Mouse (Mus musculus): Measurements from ENCODE around the gene Gm11939.
"Not testable (repeated sequence)": the region's sequence is repeated elsewhere in the genome, so short reads cannot be mapped to it uniquely, and the experiment has no call there.

Gene Gm11939

DNA sequence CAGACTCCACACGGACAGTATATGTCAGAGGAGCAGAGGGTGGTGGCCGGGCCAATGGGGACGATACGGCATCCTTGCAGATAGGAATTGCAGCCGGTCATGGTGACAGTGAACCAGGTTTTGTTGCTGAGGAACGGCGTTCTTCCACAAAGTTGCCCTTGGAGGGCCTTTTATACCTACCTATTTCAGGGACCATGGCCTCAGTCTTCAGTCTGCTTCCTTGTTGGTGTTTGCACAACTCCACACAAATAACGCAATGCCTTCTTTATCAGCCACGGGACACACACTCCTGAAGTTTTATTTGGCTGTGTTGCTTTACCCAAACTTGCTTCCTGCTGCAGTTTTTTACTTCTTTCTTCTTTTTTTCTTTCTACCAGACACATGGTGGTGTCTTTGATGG is at the start of gene Gm11939:
Gene Gm11939 (minus strand): TSS at position 101 of the 400 bp plus-strand sequence.
- DNase-seq (ENCODE audit: extremely low read depth, insufficient read length, low spot score): no peak

DNA sequence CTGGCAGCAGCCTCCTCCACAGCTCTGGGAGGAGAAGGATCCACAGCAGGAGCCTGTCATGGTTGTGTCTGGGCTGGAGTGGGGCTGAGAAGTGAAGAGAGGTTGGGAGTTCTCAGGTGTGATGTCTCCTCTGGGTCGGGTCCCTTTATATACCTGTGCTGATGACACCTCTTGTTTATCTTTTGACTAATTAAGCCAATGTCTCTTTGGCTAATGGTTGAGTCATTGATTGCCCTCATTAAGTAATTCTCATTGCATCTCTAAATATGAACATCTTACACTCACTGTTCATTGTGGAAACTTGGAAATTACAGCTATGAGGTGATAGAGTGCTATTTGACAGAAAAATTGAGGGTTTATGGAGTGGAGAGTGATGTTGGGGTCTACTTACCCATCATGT is 43.9 kb upstream of the Gm11939 start, which contains the start of gene Gm11938:
Gene Gm11938 (minus strand): TSS at position 101 of the 400 bp plus-strand sequence.
- not testable (repeated sequence) for DNase-seq (ENCODE audit: extremely low read depth, insufficient read length, low spot score)

- DNase-seq (ENCODE audit: extremely low read depth, insufficient read length, low spot score): peak; percentile 11
These were observed 38.5 kb upstream of the Gm11939 start, which contains the start of gene Krtap9-3 for GRCm38 (mm10) chr11:99597742-99598141. Krtap9-3 (minus strand) TSS chr11:99598105.

DNA sequence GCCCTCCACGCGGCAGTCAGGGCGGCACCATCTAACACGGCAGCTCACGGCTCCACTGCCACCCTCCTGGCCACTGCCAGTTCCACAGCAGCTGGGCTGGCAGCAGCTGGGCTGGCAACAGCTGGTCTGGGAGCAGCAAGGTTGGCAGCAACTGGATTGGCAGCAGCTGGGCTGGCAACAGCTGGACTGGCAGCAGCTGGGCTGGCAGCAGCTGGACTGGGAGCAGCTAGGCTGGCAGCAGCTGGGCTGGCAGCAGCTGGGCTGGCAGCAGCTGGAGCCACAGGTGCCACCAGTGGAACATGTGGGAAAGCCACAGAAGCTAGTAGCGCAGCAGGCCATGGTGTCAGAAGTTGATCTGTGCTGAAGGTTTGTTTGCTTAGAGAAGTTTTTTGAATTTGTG is 31.7 kb upstream of the Gm11939 start, which contains the start of gene Krtap1-3:
Gene Krtap1-3 (minus strand): TSS at position 359 of the 400 bp plus-strand sequence.
- peak; percentile 39 for DNase-seq (ENCODE audit: extremely low read depth, insufficient read length, low spot score)

DNA sequence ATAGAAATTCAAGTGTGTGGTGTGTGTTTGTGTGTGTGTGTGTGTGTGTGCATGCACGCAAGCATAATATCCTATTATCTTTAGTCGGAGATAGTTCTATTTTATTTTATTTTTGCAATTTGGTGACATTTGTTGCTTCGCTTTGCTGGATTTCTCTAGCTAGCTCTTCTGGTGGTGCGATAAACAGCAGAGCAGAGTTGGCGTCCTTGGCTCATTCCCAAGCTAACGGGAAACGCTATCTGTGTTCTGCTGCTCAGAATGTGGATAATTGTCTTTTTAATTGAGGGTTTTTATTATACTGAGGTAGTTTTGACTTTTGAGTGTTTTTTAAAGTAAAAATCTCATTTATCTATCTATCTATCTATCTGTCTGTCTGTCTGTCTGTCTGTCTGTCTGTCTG is 25.8 kb upstream of the Gm11939 start:
- no peak for DNase-seq (ENCODE audit: extremely low read depth, insufficient read length, low spot score)

DNA sequence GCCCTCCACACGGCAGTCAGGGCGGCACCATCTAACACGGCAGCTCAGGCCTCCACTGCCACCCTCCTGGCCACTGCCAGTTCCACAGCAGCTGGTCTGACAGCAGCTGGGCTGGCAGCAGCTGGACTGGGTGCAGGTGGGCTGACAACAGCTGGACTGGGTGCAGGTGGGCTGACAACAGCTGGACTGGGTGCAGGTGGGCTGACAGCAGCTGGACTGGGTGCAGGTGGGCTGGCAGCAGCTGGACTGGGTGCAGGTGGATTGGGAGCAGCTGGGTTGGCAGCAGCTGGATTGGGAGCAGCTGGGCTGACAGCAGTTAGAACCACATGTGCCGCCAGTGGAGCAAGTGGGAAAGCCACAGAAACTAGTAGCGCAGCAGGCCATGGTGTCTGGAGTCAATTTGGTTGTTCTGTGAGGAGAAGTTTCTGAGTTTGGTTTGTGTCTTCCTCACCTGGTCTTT is 24.0 kb upstream of the Gm11939 start, which contains the start of gene Krtap1-4:
Gene Krtap1-4 (minus strand): TSS at position 410 of the 460 bp plus-strand sequence.
- peak; percentile 17 for DNase-seq (ENCODE audit: extremely low read depth, insufficient read length, low spot score)

DNA sequence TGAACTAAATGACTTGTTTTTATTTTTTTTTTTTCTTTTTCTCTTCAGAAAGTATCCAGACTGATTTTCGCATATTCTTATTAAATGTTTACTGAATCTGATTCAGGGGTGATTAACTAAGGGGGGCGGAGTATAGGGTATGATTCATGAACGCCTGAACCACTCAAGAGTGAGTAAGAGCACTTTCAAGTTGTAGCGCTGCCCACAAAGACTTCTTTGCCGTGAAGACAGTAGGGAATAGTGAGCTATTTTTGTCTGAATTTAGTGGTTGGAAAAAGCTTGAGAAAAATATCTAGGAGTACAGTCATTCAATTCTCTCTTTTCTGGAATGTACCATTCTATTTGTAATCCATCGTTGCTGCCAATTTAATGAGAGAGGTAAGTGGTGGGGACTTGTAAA is 22.3 kb upstream of the Gm11939 start:
- peak; percentile 76 for DNase-seq (ENCODE audit: extremely low read depth, insufficient read length, low spot score)

- DNase-seq (ENCODE audit: extremely low read depth, insufficient read length, low spot score): peak; percentile 73
These were observed 21.8 kb upstream of the Gm11939 start for GRCm38 (mm10) chr11:99581051-99581450.

DNA sequence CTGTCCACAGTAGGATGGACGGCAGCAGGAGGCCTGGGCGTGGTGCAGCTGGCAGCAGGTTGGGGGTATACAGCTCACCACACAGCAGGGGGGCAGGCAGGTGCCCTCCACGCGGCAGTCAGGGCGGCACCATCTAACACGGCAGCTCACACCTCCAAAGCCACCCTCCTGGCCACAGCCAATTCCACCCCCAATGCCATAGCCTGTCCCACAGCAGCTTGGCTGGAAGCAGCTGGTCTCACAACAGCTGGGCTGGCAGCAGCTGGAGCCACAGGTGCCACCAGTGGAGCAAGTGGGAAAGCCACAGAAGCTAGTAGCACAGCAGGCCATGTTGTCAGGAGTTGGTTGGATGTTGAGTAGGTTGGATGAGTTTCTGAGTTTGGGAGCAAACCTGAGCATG is 21.4 kb upstream of the Gm11939 start, which contains the start of gene Krtap1-5:
Gene Krtap1-5 (minus strand): TSS at position 381 of the 400 bp plus-strand sequence.
- peak; percentile 77 for DNase-seq (ENCODE audit: extremely low read depth, insufficient read length, low spot score)

DNA sequence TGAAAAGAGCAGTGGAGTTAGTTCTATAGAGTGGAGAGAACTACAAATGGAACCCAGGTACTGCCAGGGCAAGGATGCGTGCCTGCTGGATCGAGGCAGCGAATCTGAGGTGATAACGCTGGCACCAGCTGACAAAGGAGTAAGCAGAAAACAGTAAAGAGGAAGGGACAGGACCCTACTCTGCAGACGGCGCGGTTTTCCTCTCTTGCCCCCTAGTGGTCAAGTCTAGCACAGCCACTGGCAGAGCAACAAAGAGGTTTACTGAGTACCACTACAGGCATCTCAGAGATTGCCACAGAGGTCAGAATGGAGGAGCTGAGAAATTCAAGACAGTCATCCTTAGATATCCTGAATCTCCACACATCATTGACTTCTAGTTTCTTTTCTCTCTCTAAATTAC is 14.8 kb upstream of the Gm11939 start:
- DNase-seq (ENCODE audit: extremely low read depth, insufficient read length, low spot score): peak; percentile 48

GRCm38 (mm10) chr11:99573164-99573563 is 13.9 kb upstream of the Gm11939 start:
- no peak for DNase-seq (ENCODE audit: extremely low read depth, insufficient read length, low spot score)

- no peak for DNase-seq (ENCODE audit: extremely low read depth, insufficient read length, low spot score)
These were observed 7.3 kb upstream of the Gm11939 start, which contains the start of gene Krtap3-1 for GRCm38 (mm10) chr11:99566530-99566929. Krtap3-1 (minus strand) TSS chr11:99566630.

GRCm38 (mm10) chr11:99562580-99562979 is 3.3 kb upstream of the Gm11939 start:
- DNase-seq (ENCODE audit: extremely low read depth, insufficient read length, low spot score): no peak

DNA sequence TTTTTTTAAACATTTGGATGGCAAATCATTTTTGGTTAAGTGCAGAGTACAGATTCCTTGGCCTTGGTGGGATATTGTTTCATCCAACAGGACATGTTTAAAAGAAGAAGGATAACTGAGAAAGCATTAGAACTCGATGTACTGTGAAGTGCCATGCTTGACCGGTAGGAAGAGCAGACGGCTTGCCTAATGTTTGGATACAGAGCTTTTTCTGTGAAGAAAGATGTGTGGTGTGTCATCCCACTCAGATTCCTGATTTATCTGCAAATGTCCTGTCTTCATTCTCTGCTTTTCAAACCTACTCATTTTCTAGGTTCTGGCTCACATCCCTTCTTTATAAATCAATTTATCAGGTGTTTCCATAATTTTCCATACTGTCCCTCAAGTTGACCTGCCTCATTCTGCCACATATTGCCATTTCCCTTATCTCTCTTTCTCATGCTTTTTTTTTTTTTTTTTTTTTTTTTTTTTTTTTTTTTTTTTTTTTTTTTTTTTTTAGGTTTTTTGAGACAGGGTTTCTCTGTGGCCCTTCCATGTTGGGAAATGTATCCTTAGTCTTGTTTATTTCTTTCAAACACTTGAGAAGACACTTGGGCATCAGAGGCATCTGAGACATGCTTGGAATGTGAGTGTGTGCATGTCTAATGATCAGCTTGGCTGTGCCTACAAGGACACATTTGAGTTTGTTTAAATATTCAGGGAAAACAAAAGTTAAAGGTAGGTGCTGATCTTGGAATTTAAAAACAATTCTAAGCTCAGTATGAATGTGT is 1.1 kb downstream of the Gm11939 start:
- peak; percentile 15 for DNase-seq (ENCODE audit: extremely low read depth, insufficient read length, low spot score)

DNA sequence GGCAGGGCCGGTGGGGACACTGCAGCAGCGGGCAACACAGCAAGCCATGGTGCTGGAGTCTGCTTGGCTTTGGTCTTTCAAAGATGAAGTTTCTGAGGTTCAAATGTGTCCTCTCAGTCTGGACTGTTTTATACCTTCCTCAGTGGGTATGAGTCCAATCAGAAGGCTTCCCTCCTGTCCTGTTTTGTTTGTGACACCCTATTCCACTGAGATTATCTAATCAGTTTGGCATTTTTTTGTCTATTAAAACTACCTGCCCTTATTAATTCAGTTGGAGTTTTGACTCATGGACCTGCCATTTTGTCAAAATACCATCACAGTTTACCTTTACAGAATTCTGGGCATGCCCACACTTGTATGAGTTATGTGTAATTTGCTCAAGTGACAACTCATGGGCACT is 2.5 kb downstream of the Gm11939 start, which contains the start of gene Krtap3-2:
Gene Krtap3-2 (minus strand): TSS at position 101 of the 400 bp plus-strand sequence.
- no peak for DNase-seq (ENCODE audit: extremely low read depth, insufficient read length, low spot score)

GRCm38 (mm10) chr11:99556195-99556594 is 3.1 kb downstream of the Gm11939 start:
- no peak for DNase-seq (ENCODE audit: extremely low read depth, insufficient read length, low spot score)

- DNase-seq (ENCODE audit: extremely low read depth, insufficient read length, low spot score): no peak
These were observed 8.5 kb downstream of the Gm11939 start, which contains the start of gene Krtap3-3 for GRCm38 (mm10) chr11:99550765-99551164. Krtap3-3 (minus strand) TSS chr11:99550865.

DNA sequence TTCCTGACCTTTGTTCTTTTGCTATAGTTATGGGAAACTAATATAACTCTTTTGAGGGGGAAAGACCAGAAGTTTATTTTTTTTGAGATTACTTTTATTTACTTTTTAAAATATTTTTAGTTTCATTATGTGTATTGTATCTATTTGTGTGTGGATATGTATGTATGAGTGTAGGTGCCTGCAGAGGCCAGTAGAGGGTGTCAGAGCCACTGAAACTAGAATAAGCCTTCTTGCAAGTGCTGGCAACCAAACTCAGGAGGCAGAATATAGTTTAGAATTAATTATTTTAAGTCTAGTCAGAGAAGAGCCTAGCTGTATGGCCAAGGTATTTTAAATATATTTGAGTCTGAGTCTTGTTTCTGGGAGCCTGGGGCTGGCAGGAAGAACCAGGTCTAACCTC is 11.4 kb downstream of the Gm11939 start:
- no peak for DNase-seq (ENCODE audit: extremely low read depth, insufficient read length, low spot score)

GRCm38 (mm10) chr11:99539721-99540120 is 19.5 kb downstream of the Gm11939 start:
- DNase-seq (ENCODE audit: extremely low read depth, insufficient read length, low spot score): no peak

GRCm38 (mm10) chr11:99521288-99521860 is 37.9 kb downstream of the Gm11939 start, which contains the start of gene Krt39:
Krt39 (minus strand) TSS chr11:99521338.
- no peak for DNase-seq (ENCODE audit: extremely low read depth, insufficient read length, low spot score)

DNA sequence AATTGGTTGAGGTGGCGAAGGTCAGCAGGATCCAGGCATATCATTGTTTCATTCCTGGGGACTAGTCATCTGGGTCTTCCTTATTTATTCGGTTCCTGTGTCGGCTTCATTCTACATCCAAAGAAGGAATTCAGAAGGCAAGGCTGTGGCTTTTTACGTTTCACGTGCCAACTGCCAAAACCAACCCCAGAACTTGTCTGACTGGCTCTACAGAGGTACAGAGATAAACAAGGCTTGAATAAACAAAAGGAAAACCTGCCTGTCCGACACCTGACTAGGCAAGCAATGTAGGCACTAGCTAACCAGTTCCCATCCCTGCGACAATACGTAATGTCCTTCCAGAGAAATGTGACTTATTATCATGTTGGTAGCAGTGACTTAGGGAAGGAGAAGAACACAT is 45.2 kb downstream of the Gm11939 start:
- DNase-seq (ENCODE audit: extremely low read depth, insufficient read length, low spot score): no peak

Data from 3134 (cell line).